Mouse (Mus musculus) monocyte, adult 2 months (primary cell): ENCODE measurements around the gene Strbp.
"Not testable (repeated sequence)": the region's sequence is repeated elsewhere in the genome, so short reads cannot be mapped to it uniquely, and the experiment has no call there.

Experiments
- DNase-seq, 2 experiments: peaks; one replicate each; pipeline ENCODE4 v3.0.0; 2022; ENCODE audit warnings: low spot score in 2 of 2, low read depth in 1 of 2

Strbp gene

DNA sequence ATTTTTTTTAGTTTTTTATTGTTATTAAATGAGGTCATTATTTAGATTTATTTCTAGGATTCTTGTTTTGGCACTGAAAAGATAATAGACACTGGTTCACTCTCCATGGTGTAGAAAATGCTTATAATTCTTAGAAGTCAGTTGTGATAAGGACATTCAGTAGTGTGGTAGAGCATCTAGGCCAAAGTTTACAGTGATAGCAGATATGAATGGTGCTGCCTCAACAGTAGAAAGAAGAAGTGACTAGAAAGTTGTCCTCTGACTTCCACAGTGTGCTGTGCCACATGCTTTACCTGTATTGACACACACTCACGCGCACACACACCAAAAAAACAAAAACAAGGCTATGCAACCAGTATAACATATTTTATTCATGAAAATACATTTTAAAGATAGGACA lies 174.3 kb downstream of the Strbp start:
- DNase-seq: no peak

DNA sequence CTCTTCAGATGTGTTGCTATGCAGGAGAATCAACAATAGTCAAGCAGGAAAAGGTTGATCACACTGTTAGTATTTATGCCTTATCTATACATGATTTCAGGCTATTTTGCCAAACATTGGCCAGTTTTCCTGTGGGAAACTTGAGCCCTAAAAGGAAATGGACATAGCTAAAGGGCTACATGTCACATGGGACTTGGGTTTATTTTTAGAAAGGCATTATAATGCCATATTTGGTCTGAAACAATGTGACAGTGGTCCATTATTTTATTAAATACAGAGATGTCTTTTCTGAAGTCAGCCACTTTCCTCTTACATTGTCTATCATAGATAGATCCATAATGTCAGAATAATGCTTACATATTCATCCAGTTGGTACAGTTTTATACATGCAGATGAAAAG lies 176.1 kb downstream of the Strbp start:
- DNase-seq: no peak

DNA sequence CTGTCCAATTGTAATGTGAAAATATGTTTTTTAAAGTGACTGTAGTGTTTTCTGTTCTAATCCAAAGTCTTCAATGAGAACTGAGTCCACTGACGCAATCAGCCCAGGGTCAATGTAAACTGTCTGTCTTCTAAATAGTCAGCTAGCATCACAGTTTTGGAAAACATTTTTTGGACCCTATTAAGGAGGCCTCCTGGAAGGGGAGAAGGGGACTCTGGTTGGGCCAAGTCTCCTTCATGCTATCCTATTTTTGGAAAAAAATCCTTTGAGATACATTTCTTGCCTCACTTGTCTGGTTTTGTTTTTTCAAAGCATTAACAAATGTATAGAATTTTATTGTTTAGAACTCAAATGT lies 184.4 kb downstream of the Strbp start:
- DNase-seq: no peak

DNA sequence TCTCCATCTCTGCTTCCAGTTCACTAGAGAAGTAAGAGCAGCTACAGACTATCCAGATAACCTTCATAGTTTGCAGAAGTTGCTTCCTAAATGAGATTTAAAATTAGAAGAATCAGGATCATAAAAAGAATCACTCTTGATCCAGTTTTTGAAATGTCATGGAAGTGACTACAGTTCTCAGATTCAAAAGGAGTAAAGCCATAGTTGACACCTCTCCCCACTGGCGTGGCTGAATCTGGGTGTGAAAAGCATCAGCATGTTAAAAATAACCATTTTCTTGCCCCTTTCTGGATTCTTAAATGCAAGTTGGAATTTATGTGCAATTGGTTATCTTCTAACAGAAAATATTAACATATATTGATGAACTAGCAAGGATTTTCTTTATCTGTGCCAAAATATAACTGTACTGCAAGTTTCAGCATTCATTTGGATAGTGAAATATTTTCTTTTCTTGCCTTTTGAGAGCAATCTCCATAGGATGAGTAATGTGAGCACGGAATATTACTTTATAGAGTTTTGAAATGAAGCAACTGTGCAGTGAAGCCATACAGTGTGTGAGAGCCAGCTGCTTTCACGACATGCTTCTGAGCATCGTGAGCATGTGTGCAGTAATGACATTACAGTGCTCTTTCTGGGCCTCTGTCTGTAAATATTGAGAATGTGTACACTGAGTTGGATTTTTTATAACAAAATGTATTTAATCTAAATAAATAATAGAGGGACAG lies 184.9 kb downstream of the Strbp start:
- no peak for DNase-seq

DNA sequence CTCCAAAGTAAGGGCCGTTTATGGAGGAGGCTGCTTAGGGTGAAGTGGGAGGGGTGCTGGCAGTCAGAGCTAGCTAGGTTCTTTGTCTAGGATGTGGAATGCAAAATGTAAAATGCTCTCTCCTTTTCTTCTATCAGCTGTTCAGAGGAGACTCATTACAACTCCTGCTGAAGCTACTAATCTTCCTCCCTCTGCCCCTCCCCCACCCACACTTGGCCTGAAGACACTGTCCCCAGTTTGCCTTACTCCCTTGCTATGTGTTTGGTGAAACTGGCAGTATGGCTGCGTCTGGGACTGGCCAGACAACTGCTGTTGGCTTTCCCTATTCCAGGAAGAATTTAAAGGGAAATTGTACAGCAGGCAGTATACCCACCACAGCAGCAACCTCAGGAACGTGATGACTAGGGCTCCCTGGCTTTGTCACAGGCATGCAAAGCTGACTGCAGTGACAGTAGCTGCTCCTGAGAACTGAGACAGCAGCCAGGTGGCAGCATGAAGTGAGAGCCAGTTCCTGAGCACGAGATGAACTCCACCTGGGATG lies 186.7 kb downstream of the Strbp start:
- no peak for DNase-seq

DNA sequence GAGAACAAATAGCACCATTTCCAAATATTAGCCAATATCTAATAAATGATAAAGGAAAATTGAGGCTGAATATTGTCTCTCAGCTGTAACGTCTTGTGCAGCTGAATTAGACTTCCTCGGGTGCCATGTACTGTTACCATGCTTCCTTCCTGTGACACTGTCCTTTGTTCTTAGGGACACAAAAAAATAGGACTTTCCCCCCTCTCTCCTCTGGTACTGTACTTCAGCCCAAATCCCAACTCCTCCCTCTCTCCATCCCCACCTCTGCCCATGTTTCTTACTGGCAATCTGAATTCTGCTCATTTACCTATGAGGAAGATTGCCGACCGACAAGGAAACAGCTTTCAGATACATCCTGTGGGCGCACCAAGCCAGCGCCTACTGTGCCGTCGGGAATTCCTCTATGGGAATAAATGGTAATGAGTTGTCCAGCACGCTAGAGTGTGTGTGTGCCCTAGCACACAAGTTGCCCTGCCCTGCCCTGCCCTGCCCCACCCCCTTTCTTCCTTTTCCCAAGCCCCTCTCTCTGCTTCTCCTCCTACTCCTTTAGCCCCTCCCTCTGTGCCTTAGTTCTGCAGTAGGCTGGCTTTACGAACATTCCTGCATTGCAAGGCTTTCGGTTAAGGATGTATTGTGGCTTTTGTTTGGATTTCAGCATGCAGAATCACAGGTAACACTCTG lies 187.5 kb downstream of the Strbp start, which contains the start of gene Gpr21:
Gene Gpr21, plus strand, starts transcription at position 303 of the 681 bp plus-strand sequence.
- DNase-seq: no peak

DNA sequence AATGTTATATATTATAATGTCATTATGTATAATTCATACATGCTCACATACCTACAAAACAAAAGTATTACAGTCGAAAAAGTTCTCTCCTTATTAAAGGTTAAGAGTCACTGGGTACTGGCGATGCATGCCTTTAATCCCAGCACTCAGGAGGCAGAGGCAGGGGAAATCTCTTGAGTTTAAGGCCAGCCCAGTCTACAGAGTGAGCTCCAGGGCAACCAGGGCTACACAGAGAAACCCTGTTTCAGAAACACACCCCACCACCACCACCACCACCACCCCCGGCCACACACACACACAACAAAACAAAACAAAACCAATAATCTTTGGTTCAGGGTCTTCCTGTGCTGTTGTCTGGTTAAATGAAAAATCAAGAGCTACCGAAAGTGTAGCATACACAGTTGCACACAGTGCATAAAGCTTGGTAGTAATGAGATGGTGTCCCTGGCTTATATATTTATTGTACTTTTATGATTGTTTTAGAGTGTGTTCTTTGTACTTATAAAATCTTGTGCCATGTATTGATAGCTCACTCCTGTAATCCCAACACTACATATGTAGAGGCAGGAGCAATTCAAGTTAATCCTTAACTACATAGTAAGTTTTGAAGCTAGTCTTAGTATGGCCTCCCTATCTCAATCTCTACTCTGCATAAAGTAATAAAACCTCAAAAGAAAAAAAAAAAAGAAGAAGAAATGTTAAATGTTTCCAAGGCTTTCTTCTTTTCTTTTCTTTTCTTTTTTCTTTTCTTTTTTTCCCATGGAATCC lies 192.3 kb downstream of the Strbp start:
- DNase-seq: no peak

DNA sequence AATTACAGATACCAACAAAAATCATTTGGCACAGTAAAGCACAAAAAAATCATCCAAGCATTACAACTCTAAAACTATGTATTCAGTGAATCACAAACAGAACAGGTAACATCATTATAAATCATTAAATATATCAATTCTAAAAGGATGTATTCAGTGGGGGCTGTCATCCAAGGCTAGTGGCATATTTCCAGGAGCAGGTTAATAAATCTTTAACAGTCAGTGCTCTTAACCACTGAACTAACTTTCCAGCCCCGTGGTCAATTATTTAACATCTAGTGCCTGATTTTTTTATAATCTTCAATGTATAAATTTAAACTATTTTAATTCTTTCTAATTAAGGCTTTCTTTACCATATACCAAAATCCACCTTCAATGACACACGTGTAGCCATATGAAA lies 197.8 kb downstream of the Strbp start:
- not testable (repeated sequence) for DNase-seq

DNA sequence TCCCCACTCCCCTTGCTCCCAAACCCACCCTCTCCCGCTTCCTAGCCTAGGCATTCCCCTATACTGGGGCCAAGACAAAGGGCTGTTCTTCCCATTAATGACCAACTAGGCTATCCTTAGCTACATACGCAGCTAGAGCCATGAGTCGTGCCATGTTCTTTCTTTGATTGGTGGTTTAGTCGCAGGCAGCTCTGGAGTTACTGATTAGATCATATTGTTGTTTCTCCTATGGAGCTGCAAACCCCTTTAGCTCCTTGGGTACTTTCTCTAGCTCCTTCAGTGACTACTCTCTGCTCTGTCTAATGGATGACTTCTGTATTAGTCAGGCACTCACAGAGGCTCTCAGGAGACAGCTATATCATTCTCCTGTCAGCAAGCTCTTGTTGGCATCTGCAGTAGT lies 206.3 kb downstream of the Strbp start:
- no peak for DNase-seq

DNA sequence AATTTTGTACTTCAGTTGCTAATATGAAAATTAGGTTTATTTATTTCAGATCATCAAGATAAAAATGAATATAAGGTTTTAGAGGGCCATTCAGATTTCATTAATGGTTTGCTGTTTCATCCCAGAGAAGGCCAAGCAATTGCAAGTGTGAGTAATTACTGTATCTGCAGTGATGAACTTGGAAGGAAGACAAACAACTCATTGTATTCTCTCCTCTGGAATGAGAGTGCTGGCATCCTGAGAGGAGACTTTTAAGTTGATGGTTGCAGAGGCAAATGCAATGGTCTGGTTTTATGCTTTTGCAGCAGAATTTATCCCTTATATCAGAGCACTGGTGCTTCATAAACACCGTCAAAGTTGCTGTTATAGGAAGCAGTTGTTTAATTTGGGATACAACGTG lies 214.7 kb downstream of the Strbp start:
- DNase-seq: no peak

DNA sequence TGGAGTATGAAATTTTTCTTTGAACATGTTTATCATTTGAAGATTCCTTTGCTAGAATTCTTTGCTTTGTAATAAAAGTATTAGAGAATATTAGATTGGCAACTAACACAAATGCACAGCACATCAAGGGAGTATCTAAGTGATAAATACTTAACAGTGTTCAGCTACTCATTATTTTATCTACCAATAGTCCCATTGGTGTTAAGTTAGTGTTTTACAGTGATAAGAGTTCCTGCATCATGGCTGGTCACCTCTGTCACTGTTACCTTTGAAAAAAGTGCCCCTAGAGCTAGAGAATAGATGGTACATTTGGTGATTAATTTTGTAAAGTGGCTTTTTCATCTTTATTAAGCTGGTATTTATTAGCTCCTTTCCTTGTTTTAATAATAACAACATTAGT lies 217.3 kb downstream of the Strbp start:
- DNase-seq: no peak

DNA sequence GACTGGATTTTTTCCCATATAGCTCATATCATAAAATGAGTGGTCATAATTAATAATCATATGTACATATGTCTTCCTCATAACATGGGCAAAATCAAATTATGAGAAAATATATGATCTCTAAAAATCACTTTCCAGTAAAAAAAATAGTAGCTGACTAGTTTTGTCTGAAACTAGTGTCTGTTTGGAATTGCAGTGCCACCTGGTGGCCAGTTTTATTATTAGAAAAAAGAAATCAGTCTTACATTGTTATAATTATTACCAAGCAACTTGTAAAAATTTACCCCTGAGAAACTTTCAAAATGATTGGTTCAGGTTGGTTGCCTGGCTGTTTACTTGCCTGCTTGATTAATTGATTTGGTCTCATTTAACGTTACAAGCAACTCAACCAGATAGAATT lies 218.3 kb downstream of the Strbp start:
- DNase-seq: no peak

DNA sequence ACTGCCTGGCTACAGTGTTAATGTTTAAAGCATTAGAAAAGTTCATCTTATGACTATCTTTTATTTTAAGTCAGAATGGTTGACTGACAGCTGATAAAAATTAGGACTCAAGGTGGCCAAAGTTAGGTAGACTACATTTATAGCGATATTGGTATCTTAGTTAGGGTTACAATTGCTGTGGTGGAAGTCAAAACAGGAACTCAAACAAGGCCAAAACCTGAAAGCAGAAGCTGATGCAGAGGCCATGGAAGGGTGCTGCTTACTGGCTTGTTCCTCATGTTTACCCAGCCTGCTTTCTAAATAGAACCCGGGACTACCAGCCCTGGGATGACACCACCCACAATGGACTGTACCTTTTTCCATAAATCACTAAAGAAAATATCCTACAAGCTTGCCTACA lies 219.5 kb downstream of the Strbp start:
- DNase-seq: no peak

DNA sequence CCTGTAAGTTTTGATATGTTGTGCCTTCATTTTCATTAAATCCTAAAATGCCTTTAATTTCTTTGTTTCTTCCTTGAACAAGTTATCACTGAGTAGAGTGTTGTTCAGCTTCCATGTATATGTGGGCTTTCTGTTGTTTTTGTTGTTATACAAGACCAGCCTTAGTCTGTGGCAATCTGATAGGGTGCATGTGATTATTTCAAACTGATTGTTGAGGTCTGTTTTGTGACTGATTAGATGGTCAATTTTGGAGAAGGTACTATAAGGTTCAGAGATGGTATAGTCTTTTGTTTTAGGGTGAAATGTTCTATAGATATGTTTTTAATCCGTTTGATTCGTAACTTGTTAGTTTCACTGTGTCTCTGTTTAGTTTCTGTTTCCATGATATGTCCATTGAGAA lies 223.6 kb downstream of the Strbp start:
- DNase-seq: no peak

DNA sequence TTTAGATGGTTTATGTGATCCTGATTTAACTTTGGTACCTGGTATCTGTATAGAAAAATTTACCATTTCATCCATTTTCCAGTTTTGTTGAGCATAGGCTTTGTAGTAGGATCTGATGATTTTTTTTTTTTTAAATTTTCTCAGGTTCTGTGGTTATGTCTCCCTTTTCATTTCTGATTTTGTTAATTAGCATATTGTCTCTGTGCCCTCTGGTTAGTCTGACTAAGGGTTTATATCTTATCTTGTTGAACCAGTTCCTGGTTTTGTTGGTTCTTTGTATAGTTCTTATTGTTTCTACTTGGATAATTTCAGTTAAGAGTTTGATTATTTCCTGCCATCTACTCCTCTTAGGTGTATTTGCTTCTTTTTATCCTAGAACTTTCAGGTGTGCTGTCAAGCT lies 224.1 kb downstream of the Strbp start:
- DNase-seq: no peak

DNA sequence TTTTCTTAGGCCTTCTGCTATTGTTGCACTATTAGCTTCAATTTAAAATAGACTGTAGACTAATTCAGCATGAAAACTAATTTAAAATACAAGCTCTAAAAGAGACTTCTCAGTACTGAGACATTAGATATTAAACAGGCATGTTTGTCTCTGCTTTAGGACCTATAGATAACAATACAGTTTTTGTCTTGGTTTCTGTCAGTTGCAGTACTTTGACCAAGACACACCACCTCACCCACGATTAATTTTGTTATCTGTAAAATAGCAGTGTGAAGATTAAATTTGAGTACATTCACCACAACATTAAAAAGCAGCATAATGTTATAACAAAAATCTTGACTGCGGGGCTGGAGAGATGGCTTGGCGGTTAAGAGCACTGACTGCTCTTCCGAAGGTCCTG lies 237.4 kb downstream of the Strbp start:
- no peak for DNase-seq

DNA sequence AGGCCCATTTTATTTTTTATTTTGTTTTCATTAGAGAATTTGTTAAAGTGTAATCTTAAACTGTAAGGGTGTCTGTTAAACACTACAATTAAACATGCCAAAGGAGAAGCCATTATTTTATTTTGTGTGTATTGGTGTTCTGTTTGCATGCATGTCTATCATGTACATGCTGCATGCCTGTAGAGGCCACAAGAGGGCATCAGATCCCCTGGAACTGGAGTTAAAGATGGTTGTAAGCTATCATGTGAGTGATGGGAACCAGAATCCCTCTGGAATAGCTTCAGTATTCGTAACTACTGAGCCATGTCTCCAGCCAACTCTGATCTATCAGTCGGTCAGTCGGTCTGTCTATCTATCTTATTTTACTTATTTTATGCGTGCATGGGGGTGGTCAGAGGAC lies 243.0 kb downstream of the Strbp start:
- DNase-seq: no peak

DNA sequence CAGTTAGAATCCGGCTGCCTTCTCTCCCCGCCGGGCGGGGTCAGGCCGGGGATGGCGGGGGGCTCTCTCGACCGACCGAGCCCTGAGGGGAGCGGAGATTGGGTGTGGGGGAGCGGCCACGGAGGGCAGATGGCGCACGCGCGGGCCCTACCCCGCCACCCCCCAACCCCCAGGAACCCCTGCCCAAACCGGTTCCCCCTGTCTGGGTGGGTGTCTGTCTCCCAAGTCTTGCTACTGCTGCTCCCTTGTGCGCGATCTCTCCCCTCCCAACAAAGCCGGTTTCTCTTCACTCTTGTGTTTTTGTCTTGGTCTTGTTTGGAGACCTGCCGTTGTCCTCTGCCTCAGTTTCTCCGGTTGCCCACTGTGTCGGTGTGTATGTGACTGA lies 251.3 kb downstream of the Strbp start:
- no peak for DNase-seq

DNA sequence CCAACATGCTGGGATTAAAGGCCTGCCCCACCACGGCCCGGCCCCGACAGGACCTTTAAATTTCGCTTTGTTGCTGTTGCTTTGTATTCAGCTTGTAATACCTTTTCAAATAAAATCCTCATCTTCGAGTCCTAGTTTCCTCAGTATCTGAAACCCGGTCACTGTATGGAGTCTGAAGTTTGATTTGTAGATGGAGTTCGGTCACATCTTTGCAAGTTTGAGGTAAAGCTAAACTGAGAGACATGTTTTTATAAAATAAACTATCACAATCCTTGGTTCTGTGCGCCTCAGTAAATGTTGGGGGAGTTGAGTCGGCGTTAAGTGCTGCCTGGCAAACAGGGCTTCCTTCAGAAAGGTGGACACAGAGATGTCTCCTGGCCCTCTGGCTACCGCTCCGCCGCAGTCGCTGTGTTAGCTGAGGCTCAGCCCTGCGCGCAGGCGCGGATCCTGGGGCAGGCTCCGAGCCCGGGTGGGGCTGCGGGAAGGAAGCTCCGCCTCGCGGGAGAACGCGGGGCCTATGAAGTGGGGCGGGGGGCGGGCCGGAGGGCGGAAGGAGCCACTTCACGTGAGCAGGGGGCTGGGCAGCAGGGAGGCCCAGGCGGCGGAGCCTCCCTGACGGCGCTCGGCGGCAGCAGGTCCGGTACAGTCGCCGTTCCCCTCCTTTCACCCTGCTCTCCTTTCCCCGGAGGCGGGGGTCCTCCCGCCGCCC lies 251.8 kb downstream of the Strbp start:
- DNase-seq: peak; percentile 73 to 82

DNA sequence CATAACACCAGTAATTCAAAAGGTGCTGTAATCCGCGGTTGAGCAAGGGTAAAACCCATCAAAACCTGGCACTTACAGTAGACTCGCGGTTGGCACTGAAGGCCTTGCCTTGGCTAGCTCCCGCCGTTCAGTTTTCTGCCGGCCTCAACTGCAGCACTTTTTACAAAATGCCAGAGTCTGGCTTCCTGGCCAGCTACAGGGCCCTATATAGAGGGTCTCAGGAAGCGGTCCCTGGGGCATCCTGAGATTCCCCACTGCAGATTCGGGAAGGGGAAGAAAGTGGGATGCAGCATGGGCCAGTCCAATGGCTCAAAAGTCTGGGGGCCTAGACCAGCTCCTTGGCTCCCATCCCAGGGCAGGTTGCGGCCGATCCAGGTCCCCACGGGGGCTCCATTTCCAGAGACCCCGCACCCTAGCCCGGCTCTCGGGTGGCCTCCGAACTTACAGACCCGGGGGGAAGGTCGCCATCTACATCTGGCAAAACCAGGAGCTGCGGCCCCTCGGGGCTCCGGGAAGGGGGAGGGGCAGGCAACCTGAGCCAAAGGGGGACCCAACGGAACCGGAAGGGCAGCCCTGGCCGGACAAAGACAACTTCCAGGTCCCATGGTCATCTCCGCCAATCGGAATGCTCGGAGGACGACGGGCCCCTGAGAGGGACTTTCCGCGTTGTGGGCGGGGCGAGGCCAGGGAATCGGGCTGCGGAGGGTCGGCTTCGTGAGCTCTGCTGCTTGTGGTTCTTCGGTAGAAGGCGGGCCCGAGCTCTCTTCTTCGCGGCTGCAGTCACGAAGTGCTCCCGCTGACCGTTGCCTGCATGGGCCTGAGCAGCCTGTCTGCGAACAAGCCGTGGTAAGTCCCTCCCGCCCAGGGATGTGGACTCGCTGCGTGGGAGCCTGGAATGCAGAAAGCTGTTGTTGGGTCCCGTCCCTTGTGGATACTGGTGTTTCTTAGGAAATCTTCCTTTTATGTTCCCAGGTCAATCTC lies 260.8 kb downstream of the Strbp start, which contains the start of the genes Zbtb26, Zbtb6 and Rabgap1:
Gene Zbtb26, minus strand, starts transcription at position 525 of the 981 bp plus-strand sequence.
Gene Zbtb6, minus strand, starts transcription at position 561 of the 981 bp plus-strand sequence.
Gene Rabgap1, plus strand, starts transcription at position 669 of the 981 bp plus-strand sequence.
- peak; percentile 86 to 90 for DNase-seq
